Mouse (Mus musculus) lung, postnatal 36 days (tissue): ENCODE measurements around the gene Kbtbd13.
A peak's percentile ranks its signal among the peaks of the same experiment; 100 is the strongest.

Source experiments
- DNase-seq: peaks from one replicate; pipeline ENCODE4 v3.0.0; 2022; ENCODE audit warnings: mixed read lengths

Kbtbd13 gene

GRCm38 (mm10) chr9:65391613-65391964, at the start of gene Kbtbd13:
Gene Kbtbd13 (minus strand): TSS chr9:65391652.
- no peak for DNase-seq

- DNase-seq, result peak; percentile 98
These were observed 44.3 kb upstream of the Kbtbd13 start, which contains the start of gene Mtfmt for GRCm38 (mm10) chr9:65435671-65436301. Gene Mtfmt (plus strand): TSS chr9:65435782.

DNA sequence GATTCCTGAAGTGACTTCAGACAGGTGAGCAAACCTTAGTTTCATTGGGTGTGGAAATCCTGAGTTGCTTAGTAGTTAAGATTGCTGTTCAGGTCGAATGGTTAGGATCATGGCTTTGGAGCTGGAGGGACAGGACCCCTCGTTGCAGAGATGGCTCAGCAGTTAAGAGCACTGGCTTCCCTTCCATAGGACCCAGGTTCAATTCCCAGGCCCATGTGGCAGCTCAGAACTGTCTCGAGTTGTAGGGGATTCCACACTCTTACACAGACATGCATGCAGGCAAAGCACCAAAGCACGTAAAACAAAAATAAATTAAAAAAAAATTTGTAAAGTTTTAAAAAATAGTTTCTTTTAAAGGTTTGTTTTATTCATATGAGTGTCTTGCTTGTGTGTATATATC, 43.8 kb upstream of the Kbtbd13 start:
- DNase-seq, result no peak

- peak; percentile 63 for DNase-seq
These were observed 42.7 kb upstream of the Kbtbd13 start for GRCm38 (mm10) chr9:65434140-65434539.

DNA sequence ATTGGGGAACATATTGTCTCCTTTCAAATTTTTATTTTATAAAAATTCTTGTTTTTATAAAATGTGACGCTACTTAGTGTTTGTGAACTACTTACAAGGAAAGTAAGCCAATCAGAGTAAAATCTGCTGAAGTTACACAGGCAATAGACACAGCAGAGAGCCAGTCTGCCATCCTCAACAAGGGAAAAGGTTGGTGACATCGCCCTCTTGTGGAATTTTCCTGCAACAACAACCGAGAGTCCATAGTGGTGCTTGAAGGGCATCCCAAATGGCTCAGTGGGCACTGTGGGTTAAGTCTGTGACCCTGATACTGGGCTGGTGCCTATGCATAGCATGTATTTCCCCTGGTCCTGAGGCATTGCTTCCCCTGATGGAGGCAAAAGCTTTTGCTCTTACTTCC, 40.8 kb upstream of the Kbtbd13 start:
- peak; percentile 93 for DNase-seq

DNA sequence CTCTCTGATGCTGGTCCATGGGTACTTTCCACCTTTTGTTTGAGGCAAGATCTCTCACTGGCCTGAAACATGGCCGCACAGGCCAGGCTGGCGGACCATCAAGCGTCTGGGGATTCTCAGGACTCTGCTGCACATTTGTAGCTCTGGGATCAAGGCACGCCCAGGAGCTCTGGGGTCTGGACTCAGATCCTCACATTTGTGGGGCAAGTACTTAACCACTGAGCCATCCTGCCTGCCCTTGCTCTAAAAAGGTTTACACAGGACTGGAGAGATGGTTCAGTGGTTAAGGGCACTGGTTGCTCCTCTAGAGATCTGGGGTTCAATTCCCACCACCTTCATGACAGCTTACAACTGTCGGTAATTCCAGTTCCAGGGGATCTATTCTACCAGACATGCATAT, 39.5 kb upstream of the Kbtbd13 start:
- DNase-seq, result no peak

DNA sequence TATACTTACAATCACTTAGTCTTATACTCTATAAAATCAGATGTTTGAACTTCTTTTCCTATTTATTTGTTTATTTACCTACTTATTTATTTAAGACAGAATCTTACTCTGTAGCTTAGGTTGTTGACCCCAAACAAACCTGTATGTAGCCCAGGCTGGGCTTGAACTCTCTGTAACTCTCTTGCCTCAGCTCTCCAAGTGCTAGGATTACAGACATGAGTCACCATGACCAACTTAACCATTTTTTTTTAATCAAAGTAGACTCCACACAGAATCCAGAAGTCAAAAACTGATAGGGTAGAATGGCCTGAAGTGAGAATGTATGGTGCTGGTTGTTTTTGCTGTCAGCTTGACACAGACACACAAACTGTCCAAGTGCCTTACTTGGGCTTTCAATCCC, 38.9 kb upstream of the Kbtbd13 start:
- no peak for DNase-seq

DNA sequence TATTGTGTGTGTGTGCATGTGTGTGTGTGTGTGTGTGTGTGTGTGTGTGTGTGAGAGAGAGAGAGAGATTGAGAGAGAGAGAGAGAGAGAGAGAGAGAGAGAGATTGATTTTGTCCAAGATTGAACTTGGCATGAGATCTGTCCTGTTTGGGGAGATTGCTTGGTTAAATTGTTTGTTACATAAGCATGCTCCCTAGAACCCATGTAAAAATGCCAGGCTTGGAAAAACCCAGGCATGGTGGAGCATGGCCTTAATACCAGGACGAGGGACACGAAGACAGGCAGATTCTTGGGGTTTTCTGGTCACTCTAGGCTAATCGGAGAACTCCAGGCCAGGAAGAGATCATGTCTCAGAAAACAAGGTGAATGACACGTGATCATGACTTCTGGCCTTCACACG, 36.6 kb upstream of the Kbtbd13 start:
- no peak for DNase-seq

DNA sequence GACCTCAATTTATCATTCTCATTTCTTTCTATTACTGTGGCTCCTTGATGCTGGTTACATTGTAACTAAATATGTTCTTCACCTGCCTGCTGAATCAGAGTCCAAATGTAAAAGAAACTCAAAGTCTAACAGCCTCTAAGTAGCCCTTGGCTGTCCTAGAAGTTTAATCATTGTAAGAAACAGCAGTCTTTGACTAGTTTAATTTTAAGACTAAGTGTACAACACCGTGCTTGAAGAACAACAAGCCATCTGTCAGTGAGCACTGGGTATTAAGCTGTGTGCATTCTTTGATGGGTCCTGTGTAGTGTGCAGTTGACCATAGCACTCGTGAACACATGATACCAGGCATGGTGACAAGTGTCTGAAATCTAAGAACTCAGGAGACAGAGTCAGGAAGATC, 36.1 kb upstream of the Kbtbd13 start:
- no peak for DNase-seq

DNA sequence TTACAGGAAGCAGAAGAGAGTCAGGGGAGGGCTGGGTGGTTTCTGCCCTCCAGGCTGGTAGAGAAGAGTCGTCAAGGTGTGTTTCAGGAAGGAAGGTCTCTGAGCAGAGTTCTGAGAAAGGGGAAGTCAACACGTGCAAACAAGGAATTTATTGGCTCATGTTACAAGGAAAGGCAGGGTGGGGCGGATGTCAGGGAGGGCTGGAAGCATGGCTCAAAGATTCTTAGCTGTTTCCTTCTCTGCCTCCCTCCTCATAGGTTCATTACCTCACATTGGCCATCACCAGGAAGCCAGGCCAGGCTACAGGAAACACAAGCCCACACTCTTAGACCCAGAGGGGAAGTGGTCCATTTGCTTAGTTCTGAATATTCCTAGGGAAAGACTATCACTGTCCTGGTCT, 32.9 kb upstream of the Kbtbd13 start:
- DNase-seq, result no peak

DNA sequence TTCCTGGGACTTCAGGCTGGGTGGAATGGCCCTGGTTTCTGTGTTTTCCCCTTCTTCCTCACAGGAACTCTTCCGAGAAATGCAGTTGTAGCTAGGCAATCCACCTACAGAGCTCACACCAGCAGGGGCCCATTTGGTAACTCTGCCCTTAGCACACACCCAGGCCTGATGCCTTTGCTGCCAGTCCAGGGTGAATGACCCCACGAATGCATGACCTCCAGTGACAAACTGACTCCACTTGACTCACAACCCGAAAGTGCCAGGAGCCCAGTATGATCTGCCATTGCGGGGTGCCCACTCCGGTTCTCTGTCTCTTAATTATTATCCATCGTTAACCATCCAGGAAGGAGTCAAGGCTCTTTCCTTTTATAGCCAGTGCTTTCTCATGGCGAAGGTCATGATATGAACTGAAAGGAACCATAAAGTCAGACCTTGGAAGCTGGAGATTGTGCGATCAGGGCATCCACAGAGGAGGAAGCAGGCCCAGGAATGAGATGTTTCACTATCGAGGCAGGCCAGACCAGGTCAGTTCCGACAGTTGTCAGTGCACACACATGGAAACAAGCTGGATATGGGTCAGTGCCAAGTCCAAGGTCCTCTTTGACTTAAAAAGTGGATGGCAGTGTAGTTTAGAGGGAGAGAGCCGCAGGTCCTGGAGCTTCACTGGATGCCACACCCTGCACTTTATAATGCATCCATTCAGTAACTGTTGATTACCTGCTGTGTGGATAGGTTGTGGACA, 31.5 kb upstream of the Kbtbd13 start, which contains the start of gene Slc51b:
Gene Slc51b (minus strand): TSS at position 196 of the 742 bp plus-strand sequence.
- no peak for DNase-seq

DNA sequence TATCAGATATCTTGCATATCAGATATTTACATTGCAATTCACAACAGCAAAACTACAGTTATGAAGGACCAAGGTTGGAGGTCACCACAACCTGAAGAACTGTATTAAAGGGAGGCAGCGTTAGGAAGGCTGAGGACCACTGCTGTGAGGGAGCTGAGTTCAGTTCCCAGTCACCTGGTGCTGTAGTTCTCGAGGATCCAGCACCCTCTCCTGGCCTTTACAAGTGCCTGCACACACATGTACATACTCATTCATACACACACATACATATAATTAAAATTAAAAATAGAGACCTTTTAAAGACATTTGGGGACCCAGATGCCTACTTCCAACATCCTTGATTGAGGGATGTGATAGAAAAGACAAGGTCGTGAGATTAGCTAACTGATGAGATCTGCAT, 28.2 kb upstream of the Kbtbd13 start:
- no peak for DNase-seq

GRCm38 (mm10) chr9:65417738-65418137, 26.3 kb upstream of the Kbtbd13 start:
- peak; percentile 24 for DNase-seq

DNA sequence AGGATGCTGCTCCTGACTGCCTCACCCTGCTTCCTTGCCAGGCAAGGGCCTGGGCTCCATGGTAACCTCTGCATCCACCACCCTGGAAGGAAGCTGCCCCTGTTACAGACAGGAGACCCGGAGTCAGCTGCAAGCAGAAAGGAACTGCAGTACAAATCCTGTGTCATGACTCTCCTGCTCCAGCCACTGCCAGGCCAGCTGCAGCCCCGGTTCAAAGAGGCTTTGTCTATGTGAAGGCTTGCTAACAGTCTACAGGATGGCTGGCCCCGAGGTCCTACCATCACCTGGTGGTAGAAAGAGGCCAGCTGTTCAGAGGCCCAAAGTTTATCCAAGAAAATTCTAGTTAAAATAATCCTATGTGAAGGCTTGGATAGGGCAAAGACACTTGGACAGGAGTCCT, 19.9 kb upstream of the Kbtbd13 start:
- DNase-seq, result no peak

DNA sequence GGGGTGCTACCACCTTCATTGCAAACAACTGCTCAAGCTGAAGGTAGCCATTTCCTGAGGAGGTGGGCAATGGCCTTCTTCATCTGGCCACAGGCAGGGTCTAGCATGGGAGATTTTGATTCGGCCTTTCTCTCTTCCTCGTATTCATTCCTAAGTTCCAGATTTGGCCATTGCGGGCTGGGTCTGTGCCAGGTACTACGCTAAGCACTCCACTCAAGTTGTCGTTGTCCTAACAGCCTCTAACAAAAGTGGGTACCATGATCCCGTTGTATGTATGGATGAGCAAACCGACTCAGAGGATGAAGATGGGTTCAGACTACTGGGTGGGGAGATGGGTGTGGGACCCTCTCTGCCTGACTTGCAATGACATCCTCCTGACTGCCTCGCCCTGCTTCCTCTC, 18.9 kb upstream of the Kbtbd13 start:
- peak; percentile 55 for DNase-seq

- peak; percentile 87 for DNase-seq
These were observed 17.4 kb upstream of the Kbtbd13 start for GRCm38 (mm10) chr9:65408871-65409295.

DNA sequence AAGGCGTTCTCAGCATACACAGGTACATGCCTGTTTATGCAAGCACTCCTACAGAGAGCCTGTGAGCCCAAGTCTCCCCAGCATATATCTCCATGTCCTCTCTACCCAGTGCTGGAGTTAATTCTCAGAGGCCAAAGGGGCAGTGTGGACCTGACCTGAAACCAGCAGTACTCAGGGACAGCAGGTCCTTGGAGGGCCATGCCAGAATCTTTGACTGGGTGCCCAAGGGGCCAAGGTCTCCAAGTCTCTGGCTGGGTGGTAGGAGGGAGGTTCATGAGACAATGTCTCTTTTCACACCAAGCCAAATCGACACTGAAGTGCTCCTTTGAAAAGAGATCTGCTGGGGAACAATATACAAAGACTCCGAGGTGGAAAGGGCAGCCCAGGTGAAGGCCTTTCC, 16.4 kb upstream of the Kbtbd13 start:
- DNase-seq, result no peak

- no peak for DNase-seq
These were observed 15.9 kb upstream of the Kbtbd13 start for GRCm38 (mm10) chr9:65407327-65407726.

DNA sequence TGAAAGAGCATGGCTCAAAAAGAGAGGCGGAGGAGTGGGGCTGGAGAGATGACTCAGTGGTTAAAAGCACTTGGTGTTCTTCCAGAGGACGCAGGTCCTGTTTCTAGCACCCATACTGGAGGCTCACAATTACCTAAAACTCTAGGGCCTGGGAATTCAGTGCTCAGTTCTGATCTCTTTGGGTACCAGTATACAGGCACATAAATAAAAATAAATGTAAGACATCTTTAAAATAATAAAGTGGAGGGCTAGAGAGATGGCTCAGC, 13.7 kb upstream of the Kbtbd13 start:
- DNase-seq, result peak; percentile 48

DNA sequence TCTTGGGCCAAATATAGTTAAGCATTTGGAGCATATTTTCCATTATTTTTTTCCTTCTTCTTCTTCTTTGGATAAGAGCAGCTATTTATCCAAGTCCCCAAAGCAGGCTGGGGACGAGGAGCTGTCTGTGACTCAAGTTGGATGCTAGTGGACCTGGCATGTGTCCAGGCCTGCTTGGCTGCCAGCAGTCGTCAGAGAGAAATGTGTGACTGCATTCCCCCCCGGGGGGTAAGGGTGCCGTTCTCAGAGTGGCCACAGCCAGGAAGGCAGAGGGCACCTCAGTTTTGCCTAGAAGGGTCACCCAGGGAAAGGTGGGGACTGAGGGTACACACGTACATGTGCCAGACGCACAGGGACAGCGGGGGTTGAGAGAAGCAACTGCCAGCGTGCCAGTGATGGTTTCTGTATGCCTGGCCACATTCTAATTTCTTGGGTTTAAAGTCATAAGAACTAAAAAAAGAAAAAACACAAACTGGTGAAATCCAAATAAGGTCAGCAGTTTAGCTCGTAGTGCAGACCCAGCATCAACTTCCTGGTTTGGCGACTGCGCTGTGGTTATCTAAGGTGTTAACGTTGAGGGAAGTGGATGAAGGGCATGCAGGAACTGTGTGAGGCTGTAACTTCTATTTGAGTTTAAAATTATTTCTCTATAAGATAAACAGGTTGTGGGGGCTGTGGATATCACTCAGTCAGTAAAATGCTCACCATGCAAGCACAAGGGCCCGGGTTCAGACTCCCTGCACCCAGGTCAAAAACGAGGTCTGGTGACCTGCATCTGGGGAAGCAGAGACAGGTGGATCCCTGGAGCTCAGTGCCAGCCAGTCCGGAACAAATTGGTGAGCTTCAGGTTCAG, 13.1 kb upstream of the Kbtbd13 start:
- peak; percentile 92 for DNase-seq

- peak; percentile 79 for DNase-seq
These were observed 8.5 kb upstream of the Kbtbd13 start for GRCm38 (mm10) chr9:65399934-65400333.

- peak; percentile 87 for DNase-seq
These were observed 6.8 kb upstream of the Kbtbd13 start, which contains the start of gene Rasl12 for GRCm38 (mm10) chr9:65398279-65398678. Gene Rasl12 (plus strand): TSS chr9:65398506.

DNA sequence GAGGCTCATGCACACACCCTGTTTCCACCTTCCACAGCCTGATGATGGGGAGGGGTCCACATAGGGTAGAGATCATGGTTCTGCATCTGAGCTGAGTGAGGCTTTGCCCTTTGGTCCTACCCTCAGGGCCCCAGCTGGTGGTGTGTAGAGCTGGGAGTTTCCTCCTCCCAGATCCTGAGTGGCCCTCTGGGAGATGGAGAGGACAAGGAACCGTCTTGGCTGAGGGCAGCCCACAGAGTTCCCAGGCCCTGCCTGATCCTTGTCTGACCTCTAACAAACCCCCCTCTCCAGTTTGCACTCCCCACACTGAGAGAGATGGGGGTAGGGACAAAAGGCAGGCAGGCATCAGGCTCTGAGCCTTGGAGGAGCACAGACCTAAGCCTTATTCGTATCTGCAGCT, 2.9 kb upstream of the Kbtbd13 start:
- DNase-seq, result no peak

DNA sequence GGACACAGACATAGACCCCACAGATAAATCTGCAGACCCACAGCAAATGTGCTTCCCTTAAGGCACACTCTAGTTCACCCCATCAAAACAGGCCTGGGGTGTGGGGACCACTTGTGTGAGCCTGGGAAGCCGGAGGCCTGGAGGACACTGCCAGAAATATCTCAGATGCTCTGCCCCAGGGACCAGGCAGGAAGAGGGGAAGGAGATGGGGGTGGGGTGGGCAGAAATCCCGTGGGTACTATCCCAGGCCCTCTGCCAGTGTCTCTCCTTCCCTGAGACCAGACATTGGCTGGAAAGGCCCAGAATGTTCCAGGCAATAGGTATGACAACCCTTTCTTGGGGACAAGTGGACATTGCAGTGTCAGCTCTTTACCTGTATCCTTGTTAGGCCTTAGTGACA, 2.2 kb upstream of the Kbtbd13 start:
- no peak for DNase-seq
